Comparison of ENCODE assay signal across 9 mouse cellular contexts in the genomic region with DNA sequence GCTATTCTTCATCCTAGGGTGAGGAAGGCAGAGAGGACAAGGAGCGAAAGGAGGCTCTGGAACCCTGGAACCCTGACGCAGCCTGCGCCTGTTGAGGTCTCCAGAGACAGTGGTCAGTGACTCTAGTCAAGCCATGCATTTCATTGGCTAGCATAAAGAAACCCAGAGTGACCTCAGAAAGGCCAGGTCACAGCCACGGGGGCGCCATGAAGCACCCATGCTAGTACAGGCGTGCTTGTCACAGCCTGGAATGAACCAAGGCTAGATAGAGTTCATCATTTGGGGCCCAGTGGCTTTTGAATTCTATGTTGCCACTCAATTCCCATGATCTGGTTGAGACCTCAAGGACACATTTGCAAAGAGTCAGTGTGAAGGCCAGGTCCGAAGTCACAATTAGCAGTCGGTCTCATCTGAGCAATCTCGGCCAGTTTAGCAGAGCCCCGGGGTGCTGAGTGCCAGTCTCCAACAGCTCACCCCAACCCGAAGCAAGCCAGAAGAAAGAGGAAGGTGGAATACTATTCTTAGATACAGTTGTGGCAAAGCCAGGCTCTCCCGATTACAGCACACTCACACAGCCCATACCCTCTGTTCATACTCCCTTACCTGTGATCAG. TPM values are rescaled to one million over a fixed set of nuclear protein-coding genes. Genes with fewer than 3 reads are reported as not detected.
DNase-seq lines count a peak whose midpoint lies in the region; ATAC-seq and TF ChIP-seq lines count a peak whose summit lies in the region.
"Had no signal": no experiment of that assay in that cellular context is flagged by ENCODE, and none has a peak within 500 bp of the region (broad histone marks: within the 10 kb centered on the region; RNA-seq: fewer than 3 reads in every experiment).

No protein-coding gene starts in this region.

- no peaks in the 10 kb centered on the region for H3K9me3 ChIP-seq in heart, embryonic 13.5 days
- no peaks in the 10 kb centered on the region for H3K9me3 ChIP-seq in limb, embryonic 15.5 days
- no peaks in the 10 kb centered on the region for H3K9me3 ChIP-seq in stomach, postnatal 0 days (ENCODE audit: control insufficient read depth, low read length)

- no peaks in the 10 kb centered on the region for H3K27me3 ChIP-seq in heart, embryonic 13.5 days (replicated peaks)
- no peaks in the 10 kb centered on the region for H3K27me3 ChIP-seq in thymus, adult 2 months (ENCODE audit: control insufficient read depth, insufficient read depth, low read length)
- H3K27me3 ChIP-seq in limb, embryonic 15.5 days: no peaks in the 10 kb centered on the region
- no peaks in the 10 kb centered on the region for H3K27me3 ChIP-seq in stomach, postnatal 0 days (ENCODE audit: control insufficient read depth, insufficient read depth, low read length)

- DNase-seq in heart, postnatal 4 days: no peak
- no peak for DNase-seq in thymus, adult 2 months
- no peak for DNase-seq in thymus, adult 18-20 months
- DNase-seq in stomach, postnatal 0 days (ENCODE audit: low spot score): no peak
- DNase-seq in T-cell, adult 2 months (ENCODE audit: low spot score): no peak
- no peak for DNase-seq in left cerebral cortex, adult 9 months (ENCODE audit: low spot score in 2 of 2)

- H3K9ac ChIP-seq in heart, embryonic 13.5 days: peak overlapping the region; percentile 75
- no peak overlapping the region for H3K9ac ChIP-seq in limb, embryonic 15.5 days
- no peak overlapping the region for H3K9ac ChIP-seq in stomach, postnatal 0 days (ENCODE audit: low read length)

- TF ChIP-seq EP300 in stomach, postnatal 0 days (optimal IDR thresholded peaks at IDR 0.05): no peak

- peak overlapping the region; percentile 63 for H3K4me2 ChIP-seq in heart, embryonic 13.5 days
- H3K4me2 ChIP-seq in limb, embryonic 15.5 days: 0 out of 2 replicates have a peak overlapping the region, but pooled peaks have one; percentile 10
- H3K4me2 ChIP-seq in stomach, postnatal 0 days (replicated peaks; ENCODE audit: low read depth): peak overlapping the region; percentile 25

- peak overlapping the region; percentile 89 for H3K27ac ChIP-seq in heart, embryonic 13.5 days (replicated peaks)
- no peak overlapping the region for H3K27ac ChIP-seq in thymus, adult 2 months (ENCODE audit: control insufficient read depth, insufficient read depth, low read length)
- no peak overlapping the region for H3K27ac ChIP-seq in limb, embryonic 15.5 days
- H3K27ac ChIP-seq in stomach, postnatal 0 days (replicated peaks): peak overlapping the region; percentile 76

- H3K36me3 ChIP-seq in heart, embryonic 13.5 days: no peaks in the 10 kb centered on the region
- H3K36me3 ChIP-seq in thymus, adult 2 months (ENCODE audit: control insufficient read depth, insufficient read depth, low read length): no peaks in the 10 kb centered on the region
- H3K36me3 ChIP-seq in limb, embryonic 15.5 days: no peaks in the 10 kb centered on the region
- no peaks in the 10 kb centered on the region for H3K36me3 ChIP-seq in stomach, postnatal 0 days (ENCODE audit: control insufficient read depth, insufficient read depth, low read length)

- no peak for TF ChIP-seq POLR2A in thymus, adult 2 months (IDR thresholded peaks at IDR 0.05; ENCODE audit: control insufficient read depth, extremely low read depth, insufficient read depth, low read length, poor library complexity)

- peaks cover 29% of the 10 kb centered on the region for H3K4me1 ChIP-seq in heart, embryonic 13.5 days
- peaks cover 16% of the 10 kb centered on the region for H3K4me1 ChIP-seq in thymus, adult 2 months (replicated peaks; ENCODE audit: control insufficient read depth, insufficient read depth, low read length)
- H3K4me1 ChIP-seq in limb, embryonic 15.5 days: peaks cover 4% of the 10 kb centered on the region; the same call in 1 of the 2 replicates
- no peaks in the 10 kb centered on the region for H3K4me1 ChIP-seq in stomach, postnatal 0 days (replicated peaks; ENCODE audit: control insufficient read depth, insufficient read depth)

- H3K4me3 ChIP-seq in heart, embryonic 13.5 days: peak overlapping the region; percentile 44
- peak overlapping the region; percentile 19; the same call in 1 of the 2 replicates for H3K4me3 ChIP-seq in thymus, adult 2 months (ENCODE audit: control insufficient read depth, insufficient read depth, low read length)
- peak overlapping the region; percentile 10 for H3K4me3 ChIP-seq in limb, embryonic 15.5 days
- H3K4me3 ChIP-seq in stomach, postnatal 0 days (ENCODE audit: low read depth, low read length): peak overlapping the region; percentile 6; the same call in 1 of the 2 replicates

- ATAC-seq in heart, embryonic 13.5 days (ENCODE audit: extremely low read depth, insufficient number of reproducible peaks, low FRiP score, low TSS enrichment): no peak
- no peak for ATAC-seq in limb, embryonic 15.5 days (ENCODE audit: insufficient number of reproducible peaks, low FRiP score, low TSS enrichment, low read depth)
- ATAC-seq in stomach, postnatal 0 days (ENCODE audit: low FRiP score, low TSS enrichment): no peak

- 57% methylated on average over 12 of the region's 12 CpGs for WGBS in heart, embryonic 13.5 days
- 47% methylated on average over 12 of the region's 12 CpGs for WGBS in thymus, adult 2 months
- WGBS in limb, embryonic 15.5 days: 77% methylated on average over 12 of the region's 12 CpGs
- 81% methylated on average over 12 of the region's 12 CpGs for WGBS in stomach, postnatal 0 days

- TF ChIP-seq CTCF in thymus, adult 2 months (IDR thresholded peaks at IDR 0.05; ENCODE audit: borderline replicate concordance, control insufficient read depth, extremely low read depth, insufficient read depth, low read length, poor library complexity): no peak
- no peak for TF ChIP-seq CTCF in stomach, postnatal 0 days (IDR thresholded peaks at IDR 0.05; ENCODE audit: low read depth)

RNA-seq across cellular contexts. Expression of a gene that starts 11.3 kb away (rescaled TPM):
- 9.2 and 9.7 TPM in 2 replicates for polyA plus RNA-seq in heart, embryonic 13.5 days (2015; fragmentation: Nextera tagmentation; extraction: Ambion mirVana)
- total RNA-seq in heart, postnatal 4 days (2021): 10 to 100 TPM; 12.9 to 16.2 TPM
- 4.4 and 5.2 TPM in 2 replicates for polyA plus RNA-seq in thymus, adult 2 months (2012; rRNA removed)
- 6.6 and 7.3 TPM in 2 replicates for polyA plus RNA-seq in limb, embryonic 15.5 days (2015; fragmentation: Nextera tagmentation; extraction: Ambion mirVana)
- polyA plus RNA-seq in stomach, postnatal 0 days (2015; fragmentation: Nextera tagmentation; extraction: Ambion mirVana): 2.8 and 3.2 TPM in 2 replicates
- total RNA-seq: MEL had no signal

RNA-seq across cellular contexts. Expression of a gene that starts 29.2 kb away (rescaled TPM):
- polyA plus RNA-seq in heart, embryonic 13.5 days (2015; fragmentation: Nextera tagmentation; extraction: Ambion mirVana): 4.9 and 5.1 TPM in 2 replicates
- 10 to 100 TPM; 10.8 to 11.7 TPM for total RNA-seq in heart, postnatal 4 days (2021)
- 4.0 and 4.5 TPM in 2 replicates for polyA plus RNA-seq in thymus, adult 2 months (2012; rRNA removed)
- 2.7 and 5.7 TPM in 2 replicates for polyA plus RNA-seq in limb, embryonic 15.5 days (2015; fragmentation: Nextera tagmentation; extraction: Ambion mirVana)
- 1.3 and 1.5 TPM in 2 replicates for polyA plus RNA-seq in stomach, postnatal 0 days (2015; fragmentation: Nextera tagmentation; extraction: Ambion mirVana)
- total RNA-seq: MEL had no signal

RNA-seq across cellular contexts. Expression of a gene that starts 48.9 kb away (rescaled TPM):
- polyA plus RNA-seq in heart, embryonic 13.5 days (2015; fragmentation: Nextera tagmentation; extraction: Ambion mirVana): 6.3 and 7.2 TPM in 2 replicates
- 10 to 100 TPM; 23.3 to 30.8 TPM for total RNA-seq in heart, postnatal 4 days (2021)
- polyA plus RNA-seq in thymus, adult 2 months (2012; rRNA removed): 24.1 and 37.3 TPM in 2 replicates
- polyA plus RNA-seq in limb, embryonic 15.5 days (2015; fragmentation: Nextera tagmentation; extraction: Ambion mirVana): 72.3 and 92.9 TPM in 2 replicates
- 39.4 and 47.5 TPM in 2 replicates for polyA plus RNA-seq in stomach, postnatal 0 days (2015; fragmentation: Nextera tagmentation; extraction: Ambion mirVana)
- total RNA-seq: MEL had no signal

Comparison
In these comparisons a context has a peak if more than half of its experiments do, and no peak if none do; other contexts are left out.
1. H3K27ac ChIP-seq: peak in heart, embryonic 13.5 days (single experiment) and stomach, postnatal 0 days (single experiment); none in thymus, adult 2 months (single experiment) and limb, embryonic 15.5 days (single experiment).
2. H3K4me2 ChIP-seq: peak in every context shown above with its lines; median percentile 63 in heart, embryonic 13.5 days; 25 in stomach, postnatal 0 days; 10 in limb, embryonic 15.5 days.
3. Peak in every context shown above with its lines, with median percentiles within 50 percentile points of each other: H3K4me3 ChIP-seq.